Mouse (Mus musculus): ENCODE measurements at regions not wholly inside any gene's neighbourhood (a gene's known extent, or its start where the extent isn't known, plus 50 kb on each side); places are given as distances from the start of the nearest gene placed in this dataset.
"Not testable (repeated sequence)": the region's sequence is repeated elsewhere in the genome, so short reads cannot be mapped to it uniquely, and the experiment has no call there.

- TF ChIP-seq CTCF (conservative IDR thresholded peaks at IDR 0.05; ENCODE audit: low read length); NANOG (IDR thresholded peaks at IDR 0.05; ENCODE audit: borderline replicate concordance, low read length); POU5F1 (IDR thresholded peaks at IDR 0.05; ENCODE audit: borderline replicate concordance, low read length): not testable (repeated sequence)
Measured at GRCm38 (mm10) chr15:19856892-19857655, 592.0 kb upstream of the Cdh12 start.

Measured in E14TG2a.4 (cell line).